Mouse (Mus musculus): ENCODE measurements around the gene B4galt3. TPM values are rescaled to one million over a fixed set of nuclear protein-coding genes. Genes with fewer than 3 reads are reported as not detected.
"Not testable (repeated sequence)": the region's sequence is repeated elsewhere in the genome, so short reads cannot be mapped to it uniquely, and the experiment has no call there.

B4galt3 gene
- polyA plus RNA-seq, 1 experiment from 2014 or later, result 63.5 TPM

DNA sequence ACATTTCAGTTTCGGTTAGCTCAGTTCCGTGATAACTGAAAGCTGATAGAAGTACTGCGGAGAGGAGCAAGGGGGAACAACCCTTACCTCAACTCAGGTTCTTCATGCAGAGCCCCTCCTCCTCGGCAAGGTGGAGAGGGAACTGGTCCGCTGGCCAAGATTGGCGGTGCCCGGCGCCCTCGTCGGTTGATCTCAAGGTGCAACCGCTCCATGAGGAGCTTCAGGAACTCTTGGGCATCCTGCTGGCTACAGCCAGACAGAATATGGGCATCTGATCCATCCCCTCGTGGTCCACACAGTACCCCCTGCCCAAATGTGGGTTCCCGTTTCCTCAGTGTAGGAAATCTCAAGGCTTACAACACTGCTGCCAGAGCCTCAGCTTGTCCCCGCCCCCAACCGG is 14.4 kb downstream of the B4galt3 start:
- Histone ChIP-seq H3K4me1 (peaks cover 57% of the 10 kb centered on the region), H3K4me3 (peak overlapping the region; percentile 18; the same call in 1 of the 2 replicates), H3K27me3 (ENCODE audit: low read depth, poor library complexity, severe bottlenecking) (no peaks in the 10 kb centered on the region), H3K36me3 (peaks cover 62% of the 10 kb centered on the region), H3K9me3 (replicated peaks) (no peaks in the 10 kb centered on the region), H3K27ac (replicated peaks) (no peak overlapping the region)
- WGBS, result 94% methylated on average over 15 of the region's 15 CpGs
- no peak for DNase-seq (ENCODE audit: low spot score)

DNA sequence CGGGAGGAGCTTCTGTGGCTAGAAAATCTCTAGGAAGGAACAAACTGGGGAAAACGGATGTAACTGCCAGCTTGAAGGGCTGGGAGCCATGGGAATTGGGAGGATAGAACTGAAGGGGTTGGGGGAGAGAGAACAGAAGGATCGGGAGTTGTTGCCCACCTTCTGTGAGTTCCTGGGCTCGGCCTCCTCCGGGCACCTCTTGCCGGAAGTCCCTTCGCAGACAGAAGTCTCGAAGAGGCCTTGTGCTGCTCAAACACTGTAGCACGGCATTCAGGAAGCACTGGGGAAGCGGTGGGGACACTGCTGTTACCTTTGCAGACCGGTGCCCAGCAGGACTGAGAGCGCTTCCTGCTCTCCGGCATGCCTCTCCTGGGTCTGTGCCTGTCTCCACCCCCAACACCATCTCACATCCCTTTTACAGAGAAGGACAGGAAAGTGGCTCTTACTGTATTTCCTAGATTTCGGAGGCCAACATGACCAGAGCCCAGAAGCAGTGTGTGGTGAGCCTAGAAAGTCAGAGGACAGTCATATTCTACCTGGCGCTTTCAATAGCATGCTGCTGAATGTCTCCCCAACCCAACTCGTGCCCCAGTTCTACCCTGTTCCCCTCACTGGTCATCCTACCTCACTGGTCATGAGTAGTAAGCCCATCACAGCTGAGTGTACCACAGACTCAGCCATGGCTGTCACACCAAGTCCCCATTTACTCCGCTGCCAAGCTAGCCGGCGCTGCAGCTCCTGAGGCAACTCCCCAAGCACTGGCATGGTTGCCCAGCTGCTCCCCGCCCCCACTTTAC is 15.2 kb downstream of the B4galt3 start:
- Histone ChIP-seq H3K36me3 (peaks cover 69% of the 10 kb centered on the region), H3K27me3 (ENCODE audit: low read depth, poor library complexity, severe bottlenecking) (no peaks in the 10 kb centered on the region), H3K9me3 (replicated peaks) (no peaks in the 10 kb centered on the region), H3K27ac (replicated peaks) (no peak overlapping the region), H3K4me1 (peaks cover 49% of the 10 kb centered on the region), H3K4me3 (peak overlapping the region; percentile 18)
- 88% methylated on average over 20 of the region's 20 CpGs for WGBS
- no peak for DNase-seq (ENCODE audit: low spot score)

- WGBS, result 91% methylated on average over 19 of the region's 19 CpGs
- H3K9me3 ChIP-seq (replicated peaks), result no peaks in the 10 kb centered on the region
- peak overlapping the region; percentile 98 for H3K4me3 ChIP-seq
- no peaks in the 10 kb centered on the region for H3K27me3 ChIP-seq (ENCODE audit: low read depth, poor library complexity, severe bottlenecking)
- peaks cover 69% of the 10 kb centered on the region for H3K36me3 ChIP-seq
- peak overlapping the region; percentile 100 for H3K27ac ChIP-seq (replicated peaks)
- no peak for DNase-seq (ENCODE audit: low spot score)
- peaks cover 41% of the 10 kb centered on the region for H3K4me1 ChIP-seq
Observed at GRCm38 (mm10) chr1:171286517-171286916, 16.4 kb downstream of the B4galt3 start.

DNA sequence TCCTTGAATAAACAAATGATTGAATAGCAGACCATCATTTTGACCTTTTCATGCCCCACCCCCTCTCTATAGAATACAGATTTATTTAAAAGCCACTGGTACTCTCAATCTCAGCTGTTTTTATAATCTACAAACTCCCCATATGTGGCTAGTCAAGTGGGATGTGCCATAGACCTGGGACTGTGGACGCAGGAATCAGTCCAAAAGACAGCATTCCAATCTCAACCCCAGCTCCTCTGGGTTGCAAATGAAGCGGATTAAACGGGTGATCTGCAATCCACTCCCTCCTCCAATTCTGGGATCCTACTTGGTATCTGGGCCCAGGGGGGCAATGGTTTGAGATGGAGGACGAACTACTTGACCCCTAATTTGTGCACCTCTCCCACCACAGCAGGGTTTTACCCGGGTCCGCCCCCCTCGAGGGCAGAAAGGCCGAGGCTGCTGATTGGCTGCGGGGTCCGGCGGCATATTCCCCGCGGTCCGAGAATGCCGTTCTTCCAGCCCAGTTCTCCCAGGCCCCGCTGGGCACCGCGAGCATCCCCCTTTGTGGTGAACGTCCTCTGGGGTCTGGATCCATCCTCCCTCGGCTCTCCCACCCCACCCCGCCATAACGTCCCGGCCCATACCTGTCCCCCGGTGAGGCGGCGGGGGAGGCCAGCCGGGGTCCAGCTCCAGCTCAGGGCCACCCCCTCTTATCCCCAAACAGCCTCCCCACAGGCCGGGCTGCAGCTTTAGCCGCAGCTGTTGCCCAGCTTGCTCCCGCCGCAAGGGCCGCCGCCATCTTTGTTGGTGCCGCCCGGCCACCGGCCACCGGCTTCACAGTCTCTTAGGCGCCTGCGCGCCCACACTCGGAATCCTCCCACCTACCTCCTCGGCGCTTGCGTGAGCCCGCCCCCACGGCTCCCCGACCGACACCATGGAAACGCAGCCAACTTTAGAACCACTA is 17.3 kb downstream of the B4galt3 start, which contains the start of gene Usp21:
TSS of gene Usp21 (minus strand) at position 856 of the 946 bp plus-strand sequence.
- H3K9me3 ChIP-seq (replicated peaks), result no peaks in the 10 kb centered on the region
- no peaks in the 10 kb centered on the region for H3K27me3 ChIP-seq (ENCODE audit: low read depth, poor library complexity, severe bottlenecking)
- H3K4me1 ChIP-seq, result peaks cover 32% of the 10 kb centered on the region
- DNase-seq (ENCODE audit: low spot score), result peak; percentile 95
- H3K36me3 ChIP-seq, result peaks cover 64% of the 10 kb centered on the region
- under 1% methylated on average over 49 of the region's 49 CpGs for WGBS
- H3K27ac ChIP-seq (replicated peaks), result peak within 1 kb of the TSS; percentile 100
- H3K4me3 ChIP-seq, result peak within 1 kb of the TSS; percentile 98

DNA sequence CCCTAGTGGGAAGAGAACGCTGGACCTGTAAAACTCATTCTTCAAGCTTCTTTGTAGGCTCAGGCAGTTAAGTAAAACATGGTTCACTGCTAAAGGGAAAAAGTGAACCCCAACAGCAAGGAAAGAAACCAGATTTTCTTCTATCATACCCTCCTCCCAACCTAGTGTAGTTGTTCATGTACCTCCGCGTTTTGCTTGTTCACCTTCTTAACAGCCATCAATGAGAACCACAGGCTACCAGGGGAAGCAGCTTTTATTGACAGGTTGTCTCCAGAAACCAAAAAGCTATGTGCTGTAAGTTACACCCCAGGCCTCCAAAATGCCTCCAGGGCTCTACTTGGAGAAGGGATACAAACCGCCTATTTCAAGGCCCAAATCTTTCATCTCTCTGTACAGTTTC is 18.2 kb downstream of the B4galt3 start:
- no peaks in the 10 kb centered on the region for H3K27me3 ChIP-seq (ENCODE audit: low read depth, poor library complexity, severe bottlenecking)
- WGBS, result 70% methylated on average over 4 of the region's 4 CpGs
- H3K9me3 ChIP-seq (replicated peaks), result no peaks in the 10 kb centered on the region
- peaks cover 35% of the 10 kb centered on the region for H3K4me1 ChIP-seq
- peak overlapping the region; percentile 98 for H3K4me3 ChIP-seq
- peak overlapping the region; percentile 100 for H3K27ac ChIP-seq (replicated peaks)
- DNase-seq (ENCODE audit: low spot score), result no peak
- H3K36me3 ChIP-seq, result peaks cover 55% of the 10 kb centered on the region

DNA sequence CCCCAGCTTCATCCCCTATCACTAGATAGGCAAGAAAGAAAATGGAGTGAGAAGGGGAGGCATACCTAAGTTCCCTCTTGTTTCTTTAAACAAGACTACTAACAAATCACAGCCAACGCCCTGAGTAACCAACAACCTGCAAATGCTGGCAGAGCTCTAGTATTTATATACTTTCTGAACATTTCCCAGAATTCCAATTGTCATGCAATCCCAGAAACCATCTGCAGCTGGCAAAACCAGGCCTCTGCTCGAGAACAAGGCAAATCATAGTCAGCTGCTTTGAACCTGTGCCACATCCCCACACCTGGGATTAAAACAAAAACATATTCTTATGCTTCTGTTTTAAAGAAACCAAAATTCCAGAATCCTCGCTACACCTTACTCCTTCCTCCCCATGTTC is 23.2 kb downstream of the B4galt3 start:
- H3K4me3 ChIP-seq, result peak overlapping the region; percentile 72
- peaks cover 30% of the 10 kb centered on the region for H3K27me3 ChIP-seq (ENCODE audit: low read depth, poor library complexity, severe bottlenecking)
- 95% methylated on average over 3 of the region's 3 CpGs for WGBS
- peaks cover 19% of the 10 kb centered on the region for H3K36me3 ChIP-seq
- no peak for DNase-seq (ENCODE audit: low spot score)
- no peaks in the 10 kb centered on the region for H3K9me3 ChIP-seq (replicated peaks)
- H3K4me1 ChIP-seq, result peaks cover 15% of the 10 kb centered on the region
- H3K27ac ChIP-seq (replicated peaks), result no peak overlapping the region

- Histone ChIP-seq H3K4me3 (peak overlapping the region; percentile 72), H3K4me1 (peaks cover 10% of the 10 kb centered on the region), H3K27me3 (ENCODE audit: low read depth, poor library complexity, severe bottlenecking) (peaks cover 33% of the 10 kb centered on the region), H3K36me3 (peaks cover 14% of the 10 kb centered on the region), H3K9me3 (replicated peaks) (no peaks in the 10 kb centered on the region), H3K27ac (replicated peaks) (peak overlapping the region; percentile 98)
- 57% methylated on average over 5 of the region's 5 CpGs for WGBS
- no peak for DNase-seq (ENCODE audit: low spot score)
Observed at GRCm38 (mm10) chr1:171293906-171294297, 23.8 kb downstream of the B4galt3 start.

GRCm38 (mm10) chr1:171294298-171295062 is 24.4 kb downstream of the B4galt3 start, which contains the start of gene Ufc1:
Gene Ufc1, minus strand, starts transcription at chr1:171295024.
- H3K4me3 ChIP-seq, result peak within 1 kb of the TSS; percentile 72
- peaks cover 10% of the 10 kb centered on the region for H3K4me1 ChIP-seq
- under 1% methylated on average over 42 of the region's 42 CpGs for WGBS
- peak within 1 kb of the TSS; percentile 98 for H3K27ac ChIP-seq (replicated peaks)
- peaks cover 8% of the 10 kb centered on the region for H3K36me3 ChIP-seq
- peaks cover 33% of the 10 kb centered on the region for H3K27me3 ChIP-seq (ENCODE audit: low read depth, poor library complexity, severe bottlenecking)
- DNase-seq (ENCODE audit: low spot score), result peak; percentile 85
- H3K9me3 ChIP-seq (replicated peaks), result no peaks in the 10 kb centered on the region

- Histone ChIP-seq H3K9me3 (replicated peaks) (no peaks in the 10 kb centered on the region), H3K36me3 (peaks cover 2% of the 10 kb centered on the region), H3K4me1 (peaks cover 10% of the 10 kb centered on the region), H3K4me3 (peak overlapping the region; percentile 72), H3K27ac (replicated peaks) (peak overlapping the region; percentile 98), H3K27me3 (ENCODE audit: low read depth, poor library complexity, severe bottlenecking) (peaks cover 33% of the 10 kb centered on the region)
- no peak for DNase-seq (ENCODE audit: low spot score)
- WGBS, result 19% methylated on average over 3 of the region's 3 CpGs
Observed at GRCm38 (mm10) chr1:171295063-171295402, 24.9 kb downstream of the B4galt3 start.

DNA sequence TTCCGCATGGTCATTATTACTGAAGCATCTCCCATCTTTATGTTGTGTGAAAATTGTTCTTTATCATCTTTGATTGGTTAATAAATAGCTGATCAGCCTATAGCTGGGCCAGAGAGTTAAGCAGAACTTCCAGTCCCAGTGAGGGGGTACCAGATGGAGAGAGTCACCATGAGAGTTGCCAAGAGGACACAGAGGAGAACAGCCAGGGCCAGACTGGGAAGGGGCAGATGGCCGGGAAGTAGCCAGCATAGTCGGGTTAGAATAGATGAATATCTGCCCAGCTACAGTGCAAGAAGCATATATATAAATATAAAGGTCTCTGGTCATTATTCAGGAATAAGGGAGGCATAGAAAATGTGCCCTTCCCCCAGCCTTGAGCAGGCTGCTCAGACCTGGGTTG is 28.1 kb downstream of the B4galt3 start:
- DNase-seq (ENCODE audit: low spot score), result no peak
- 79% methylated on average over 3 of the region's 3 CpGs for WGBS
- peaks cover 33% of the 10 kb centered on the region for H3K27me3 ChIP-seq (ENCODE audit: low read depth, poor library complexity, severe bottlenecking)
- no peaks in the 10 kb centered on the region for H3K36me3 ChIP-seq
- H3K27ac ChIP-seq (replicated peaks), result no peak overlapping the region
- H3K4me3 ChIP-seq, result no peak overlapping the region
- H3K4me1 ChIP-seq, result peaks cover 8% of the 10 kb centered on the region
- no peaks in the 10 kb centered on the region for H3K9me3 ChIP-seq (replicated peaks)

GRCm38 (mm10) chr1:171306157-171306556 is 36.0 kb downstream of the B4galt3 start:
- not testable (repeated sequence) for H3K27ac ChIP-seq (replicated peaks); H3K4me3 ChIP-seq; H3K4me1 ChIP-seq; H3K9me3 ChIP-seq (replicated peaks); H3K27me3 ChIP-seq (ENCODE audit: low read depth, poor library complexity, severe bottlenecking); H3K36me3 ChIP-seq; DNase-seq (ENCODE audit: low spot score)
- WGBS, result 70% methylated on average over 5 of the region's 5 CpGs

DNA sequence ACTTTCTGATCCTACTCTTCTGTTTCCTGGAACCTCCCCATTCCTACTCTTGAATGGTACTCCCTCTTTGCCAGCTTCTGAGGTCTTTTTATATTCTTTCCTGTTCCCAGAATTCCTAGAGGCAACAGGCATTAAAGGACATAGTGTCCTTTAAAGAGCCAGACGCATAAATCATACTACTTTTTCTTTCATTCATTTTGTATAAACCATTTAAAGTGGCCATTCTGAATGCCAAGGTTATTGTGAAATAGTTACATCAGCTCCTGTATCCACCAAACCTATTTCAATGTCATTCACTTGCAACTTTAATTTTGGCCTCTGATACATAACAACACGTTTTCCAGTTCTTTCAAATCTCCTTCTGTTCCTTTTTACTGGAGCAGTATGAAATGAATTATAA is 39.2 kb downstream of the B4galt3 start:
- no peak overlapping the region for H3K4me3 ChIP-seq
- no peak overlapping the region for H3K27ac ChIP-seq (replicated peaks)
- H3K36me3 ChIP-seq, result no peaks in the 10 kb centered on the region
- no peaks in the 10 kb centered on the region for H3K27me3 ChIP-seq (ENCODE audit: low read depth, poor library complexity, severe bottlenecking)
- H3K4me1 ChIP-seq, result no peaks in the 10 kb centered on the region
- H3K9me3 ChIP-seq (replicated peaks), result no peaks in the 10 kb centered on the region
- WGBS, result 83% methylated on average over 2 of the region's 2 CpGs
- no peak for DNase-seq (ENCODE audit: low spot score)
